Mouse (Mus musculus) E14TG2a.4 (cell line): Measurements from ENCODE around the gene Celf2.

Experiments
- CTCF ChIP-seq: conservative IDR thresholded peaks from 2 replicates; pipeline ENCODE4 v1.5.1; 2014; ENCODE audit warnings: low read length
- NANOG ChIP-seq: IDR thresholded peaks from 2 replicates; pipeline ENCODE4 v1.6.1; 2014; ENCODE audit warnings: borderline replicate concordance, low read length, mixed read lengths
- POU5F1 ChIP-seq: IDR thresholded peaks from 2 replicates; pipeline ENCODE4 v1.6.1; 2014; ENCODE audit warnings: low read length, borderline replicate concordance

DNA sequence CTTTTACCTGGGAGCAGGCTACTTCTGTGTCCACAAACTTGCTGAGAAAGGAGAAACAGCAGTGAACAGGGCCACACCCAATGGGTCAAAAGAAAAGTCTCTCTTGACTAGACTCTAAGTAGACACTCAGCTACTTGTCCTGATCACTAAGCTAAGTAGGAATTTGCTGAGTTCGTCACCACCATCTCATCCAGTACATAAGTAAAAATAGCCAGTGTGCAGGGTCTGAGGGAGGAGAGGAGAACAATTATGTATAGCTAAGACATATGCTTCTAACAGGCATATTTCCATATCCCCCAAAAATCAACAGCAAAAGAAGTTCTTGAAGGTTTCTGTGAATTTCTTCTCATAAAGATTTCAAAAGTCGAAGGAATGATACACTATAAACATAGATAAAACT, 615.8 kb downstream of the Celf2 start:
- TF ChIP-seq CTCF (no peak), NANOG (no peak), POU5F1 (no peak)
